ENCODE assay signal across 8 mouse cellular contexts in the genomic region with DNA sequence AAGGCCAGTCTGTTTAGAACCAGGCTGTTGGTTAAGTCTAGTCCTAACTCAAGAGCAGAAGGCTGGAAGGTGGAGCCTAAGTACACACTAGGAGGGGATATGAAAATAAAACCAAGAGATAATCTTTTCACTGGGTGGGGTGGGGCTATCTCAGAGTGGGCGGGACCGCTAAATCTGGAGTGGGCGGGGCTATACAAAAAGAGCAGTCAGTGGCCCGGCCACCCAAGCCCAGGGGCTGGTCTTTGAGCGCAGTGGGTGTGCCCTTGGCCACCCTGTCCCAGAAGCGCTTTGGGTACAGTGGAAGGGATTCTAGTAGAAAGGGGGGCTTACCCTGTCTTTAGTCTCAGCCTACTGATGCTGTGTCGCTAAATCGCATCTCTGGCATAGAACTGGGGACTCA. TPM values are rescaled to one million over a fixed set of nuclear protein-coding genes. Genes with fewer than 3 reads are reported as not detected.
DNase-seq lines count a peak whose midpoint lies in the region; ATAC-seq lines count a peak whose summit lies in the region.
"Had no signal": no experiment of that assay in that cellular context is flagged by ENCODE, and none has a peak within 500 bp of the region (broad histone marks: within the 10 kb centered on the region; RNA-seq: fewer than 3 reads in every experiment).

No protein-coding gene starts in this region.

- H3K4me3 ChIP-seq in forebrain, embryonic 13.5 days: peak overlapping the region; percentile 47
- peak overlapping the region; percentile 59 for H3K4me3 ChIP-seq in limb, embryonic 15.5 days

- H3K9ac ChIP-seq in forebrain, embryonic 13.5 days: peak overlapping the region; percentile 78
- no peak overlapping the region for H3K9ac ChIP-seq in limb, embryonic 15.5 days

- no peaks in the 10 kb centered on the region for H3K36me3 ChIP-seq in forebrain, embryonic 13.5 days (ENCODE audit: poor library complexity, severe bottlenecking)
- no peaks in the 10 kb centered on the region for H3K36me3 ChIP-seq in limb, embryonic 15.5 days
- no peaks in the 10 kb centered on the region for H3K36me3 ChIP-seq in splenic B cell, adult 2 months (ENCODE audit: control insufficient read depth, insufficient read depth, low read length, poor library complexity, severe bottlenecking)

- ATAC-seq in forebrain, embryonic 13.5 days: peak; percentile 66
- peak; percentile 62 for ATAC-seq in limb, embryonic 15.5 days (ENCODE audit: insufficient number of reproducible peaks, low FRiP score, low TSS enrichment, low read depth)
- no peak for ATAC-seq in inflammation-experienced regulatory T-cells, adult 6 months

- H3K4me1 ChIP-seq in forebrain, embryonic 13.5 days: peaks cover 11% of the 10 kb centered on the region; the same call in 1 of the 2 replicates
- H3K4me1 ChIP-seq in limb, embryonic 15.5 days: peaks cover 17% of the 10 kb centered on the region; the same call in 1 of the 2 replicates

- H3K9me3 ChIP-seq in forebrain, embryonic 13.5 days (replicated peaks): no peaks in the 10 kb centered on the region
- H3K9me3 ChIP-seq in limb, embryonic 15.5 days: no peaks in the 10 kb centered on the region; the same call in 1 of the 2 replicates

- WGBS in forebrain, embryonic 13.5 days: 13% methylated on average over 8 of the region's 8 CpGs
- WGBS in limb, embryonic 15.5 days: 6% methylated on average over 8 of the region's 8 CpGs

- H3K4me2 ChIP-seq in forebrain, embryonic 13.5 days: peak overlapping the region; percentile 65
- H3K4me2 ChIP-seq in limb, embryonic 15.5 days: peak overlapping the region; percentile 86

- H3K27me3 ChIP-seq in forebrain, embryonic 13.5 days: peaks cover 28% of the 10 kb centered on the region
- peaks cover 26% of the 10 kb centered on the region for H3K27me3 ChIP-seq in limb, embryonic 15.5 days
- H3K27me3 ChIP-seq in splenic B cell, adult 2 months (ENCODE audit: control insufficient read depth, insufficient read depth, low read length, poor library complexity, severe bottlenecking): no peaks in the 10 kb centered on the region

- DNase-seq in left cerebral cortex, postnatal 4 days: peak; percentile 30
- no peak for DNase-seq in left cerebral cortex, adult 8-10 months (ENCODE audit: low spot score in 2 of 2)
- DNase-seq in splenic B cell, adult 2 months (ENCODE audit: low read depth, low spot score): peak; percentile 53
- no peak for DNase-seq in testis, postnatal 10 days (ENCODE audit: low spot score)

- intact Hi-C loops in left cerebral cortex, postnatal 4 days (cut with DNase I): no loop called here

- no peak overlapping the region for H3K27ac ChIP-seq in forebrain, embryonic 13.5 days
- peak overlapping the region; percentile 61; the same call in 1 of the 2 replicates for H3K27ac ChIP-seq in limb, embryonic 15.5 days

RNA-seq across cellular contexts. Expression of a gene that starts 0.5 kb away (rescaled TPM):
- total RNA-seq in left cerebral cortex, postnatal 4 days (2021): 10 to 100 TPM; 16.1 to 17.5 TPM
- 10 to 100 TPM; 13.3 to 16.0 (median 15.1) TPM for total RNA-seq in left cerebral cortex, adult 8-10 months (2022)
- 16.8 and 16.9 TPM in 2 replicates for polyA plus RNA-seq in forebrain, embryonic 13.5 days (2015; fragmentation: Nextera tagmentation; extraction: Ambion mirVana)
- polyA plus RNA-seq in limb, embryonic 15.5 days (2015; fragmentation: Nextera tagmentation; extraction: Ambion mirVana): 28.0 and 28.7 TPM in 2 replicates
- 10 to 100 TPM; 13.1 to 17.7 (median 17.6) TPM for polyA plus RNA-seq in inflammation-experienced regulatory T-cells, adult 6 months (2017; shearing (Covaris generic))

RNA-seq across cellular contexts. Expression of a gene that starts 0.6 kb away (rescaled TPM):
- total RNA-seq in left cerebral cortex, postnatal 4 days (2021): 10 to 100 TPM; 11.7 to 13.0 TPM
- total RNA-seq in left cerebral cortex, adult 8-10 months (2022): 1 to 10 TPM; 5.3 to 6.9 (median 5.7) TPM
- 4.7 and 5.1 TPM in 2 replicates for polyA plus RNA-seq in forebrain, embryonic 13.5 days (2015; fragmentation: Nextera tagmentation; extraction: Ambion mirVana)
- 5.2 and 6.4 TPM in 2 replicates for polyA plus RNA-seq in limb, embryonic 15.5 days (2015; fragmentation: Nextera tagmentation; extraction: Ambion mirVana)
- under 1 TPM in 2 of 3 experiments, not detected in 1; 0.13 to 0.20 TPM for polyA plus RNA-seq in inflammation-experienced regulatory T-cells, adult 6 months (2017; shearing (Covaris generic))
- total RNA-seq: neutrophil, adult 5-6 weeks had no signal

RNA-seq across cellular contexts. Expression of a gene that starts 23.7 kb away (rescaled TPM):
- under 1 TPM; 0.48 to 0.72 TPM for total RNA-seq in left cerebral cortex, postnatal 4 days (2021)
- total RNA-seq in left cerebral cortex, adult 8-10 months (2022): under 1 TPM in 3 of 4 experiments, not detected in 1; 0.13 to 0.39 (median 0.27) TPM
- polyA plus RNA-seq in forebrain, embryonic 13.5 days (2015; fragmentation: Nextera tagmentation; extraction: Ambion mirVana): not detected in 2 replicates
- polyA plus RNA-seq in limb, embryonic 15.5 days (2015; fragmentation: Nextera tagmentation; extraction: Ambion mirVana): 1.4 and 1.7 TPM in 2 replicates
- polyA plus RNA-seq in inflammation-experienced regulatory T-cells, adult 6 months (2017; shearing (Covaris generic)): 1 to 10 TPM in 1 of 3 experiments, under 1 TPM in 2; 0.22 to 1.2 (median 0.31) TPM

RNA-seq across cellular contexts. Expression of a gene that starts 40.7 kb away (rescaled TPM):
- total RNA-seq in left cerebral cortex, postnatal 4 days (2021): 10 to 100 TPM; 48.8 to 49.3 TPM
- total RNA-seq in left cerebral cortex, adult 8-10 months (2022): 10 to 100 TPM; 37.2 to 39.8 (median 38.5) TPM
- polyA plus RNA-seq in forebrain, embryonic 13.5 days (2015; fragmentation: Nextera tagmentation; extraction: Ambion mirVana): 89.6 and 99.1 TPM in 2 replicates
- polyA plus RNA-seq in limb, embryonic 15.5 days (2015; fragmentation: Nextera tagmentation; extraction: Ambion mirVana): 110 and 125 TPM in 2 replicates
- polyA plus RNA-seq in inflammation-experienced regulatory T-cells, adult 6 months (2017; shearing (Covaris generic)): 10 to 100 TPM; 24.2 to 34.4 (median 31.8) TPM

RNA-seq across cellular contexts. Expression of a gene that starts 40.9 kb away (rescaled TPM):
- total RNA-seq in left cerebral cortex, postnatal 4 days (2021): under 1 TPM in 1 of 2 experiments, not detected in 1; 0.48 TPM
- not detected for total RNA-seq in left cerebral cortex, adult 8-10 months (2022)
- not detected in 2 replicates for polyA plus RNA-seq in forebrain, embryonic 13.5 days (2015; fragmentation: Nextera tagmentation; extraction: Ambion mirVana)
- 5.1 and 7.8 TPM in 2 replicates for polyA plus RNA-seq in limb, embryonic 15.5 days (2015; fragmentation: Nextera tagmentation; extraction: Ambion mirVana)
- not detected for polyA plus RNA-seq in inflammation-experienced regulatory T-cells, adult 6 months (2017; shearing (Covaris generic))
- total RNA-seq: neutrophil, adult 5-6 weeks had no signal

Comparison
In these comparisons a context has a peak if more than half of its experiments do, and no peak if none do; other contexts are left out.
1. DNase-seq: peak in left cerebral cortex, postnatal 4 days (single experiment) and splenic B cell, adult 2 months (single experiment); none in left cerebral cortex, adult 8-10 months (0 of 2) and testis, postnatal 10 days (single experiment).